Mouse (Mus musculus): ENCODE data around the gene Nhsl1.

GRCm38 (mm10) chr10:18330445-18330844, 11.7 kb downstream of the Nhsl1 start:
- no peak for TF ChIP-seq POLR2A (IDR thresholded peaks at IDR 0.05; ENCODE audit: low read depth, low read length)
- no peak for TF ChIP-seq CTCF (IDR thresholded peaks at IDR 0.05; ENCODE audit: extremely low read depth, insufficient read depth, insufficient read length, insufficient replicate concordance)
